Mouse (Mus musculus): ENCODE data around the gene Gm17190. TPM values are rescaled to one million over a fixed set of nuclear protein-coding genes. Genes with fewer than 3 reads are reported as not detected.

Gene Gm17190
- polyA plus RNA-seq (2012; ENCODE audit: low replicate concordance), result not detected in 2 replicates

GRCm38 (mm10) chr13:96081754-96082153 is at the start of gene Gm17190:
Gm17190 (plus strand) TSS chr13:96082054.

GRCm38 (mm10) chr13:96081276-96081675 is 578 bp upstream of the Gm17190 start, which contains the start of gene Gm20075:
Gm20075 (minus strand) TSS chr13:96081376.

GRCm38 (mm10) chr13:96132401-96132816 is 50.6 kb downstream of the Gm17190 start, which contains the start of gene Sv2c:
Sv2c (minus strand) TSS chr13:96132577.

Other genes with a start within 250 kb of the Gm17190 start
- 3.3 and 4.7 TPM in 2 replicates for gene Iqgap2, start 190.1 kb upstream of the Gm17190 start, polyA plus RNA-seq (2012; ENCODE audit: low replicate concordance)
- gene Gm20075, start 678 bp upstream of the Gm17190 start, polyA plus RNA-seq (2012; ENCODE audit: low replicate concordance), result 0.80 and 1.6 TPM in 2 replicates
- gene Sv2c, start 50.5 kb downstream of the Gm17190 start, polyA plus RNA-seq (2012; ENCODE audit: low replicate concordance), result 0.03 TPM in 2 replicates